Mouse (Mus musculus): Measurements from ENCODE around the gene Ercc2. TPM values are rescaled to one million over a fixed set of nuclear protein-coding genes. Genes with fewer than 3 reads are reported as not detected.

Gene Ercc2
- polyA plus RNA-seq, 1 experiment from 2014 or later, result 22.6 TPM

GRCm38 (mm10) chr7:19429726-19430125 lies 47.9 kb downstream of the Ercc2 start:
- H3K27me3 ChIP-seq (replicated peaks; ENCODE audit: control insufficient read depth, insufficient read depth, low read length), result no peaks in the 10 kb centered on the region
- 68% methylated on average over 8 of the region's 8 CpGs for WGBS
- H3K9ac ChIP-seq (ENCODE audit: low read depth, low read length), result no peak overlapping the region
- H3K4me1 ChIP-seq (ENCODE audit: control insufficient read depth, insufficient read depth, low read depth, low read length), result no peaks in the 10 kb centered on the region
- H3K9me3 ChIP-seq (ENCODE audit: control insufficient read depth, low read length), result no peaks in the 10 kb centered on the region
- no peak overlapping the region for H3K27ac ChIP-seq (ENCODE audit: low read depth, low read length)
- H3K36me3 ChIP-seq (ENCODE audit: control insufficient read depth, insufficient read depth, low read length), result peaks cover 74% of the 10 kb centered on the region
- no peak overlapping the region for H3K4me2 ChIP-seq (ENCODE audit: low read length)
- ATAC-seq, result no peak
- no peak overlapping the region for H3K4me3 ChIP-seq (ENCODE audit: low read length)

- H3K27me3 ChIP-seq (replicated peaks; ENCODE audit: control insufficient read depth, insufficient read depth, low read length), result no peaks in the 10 kb centered on the region
- H3K4me3 ChIP-seq (ENCODE audit: low read length), result no peak overlapping the region
- 92% methylated on average over 6 of the region's 6 CpGs for WGBS
- H3K9me3 ChIP-seq (ENCODE audit: control insufficient read depth, low read length), result no peaks in the 10 kb centered on the region
- no peak overlapping the region for H3K27ac ChIP-seq (ENCODE audit: low read depth, low read length)
- no peak for ATAC-seq
- H3K4me1 ChIP-seq (ENCODE audit: control insufficient read depth, insufficient read depth, low read depth, low read length), result no peaks in the 10 kb centered on the region
- no peak overlapping the region for H3K4me2 ChIP-seq (ENCODE audit: low read length)
- H3K9ac ChIP-seq (ENCODE audit: low read depth, low read length), result no peak overlapping the region
- peaks cover 72% of the 10 kb centered on the region for H3K36me3 ChIP-seq (ENCODE audit: control insufficient read depth, insufficient read depth, low read length)
These were observed 48.6 kb downstream of the Ercc2 start for GRCm38 (mm10) chr7:19430402-19430801.

- H3K27ac ChIP-seq (ENCODE audit: low read depth, low read length), result no peak overlapping the region
- no peaks in the 10 kb centered on the region for H3K27me3 ChIP-seq (replicated peaks; ENCODE audit: control insufficient read depth, insufficient read depth, low read length)
- ATAC-seq, result no peak
- H3K4me3 ChIP-seq (ENCODE audit: low read length), result no peak overlapping the region
- H3K9me3 ChIP-seq (ENCODE audit: control insufficient read depth, low read length), result no peaks in the 10 kb centered on the region
- no peak overlapping the region for H3K9ac ChIP-seq (ENCODE audit: low read depth, low read length)
- H3K36me3 ChIP-seq (ENCODE audit: control insufficient read depth, insufficient read depth, low read length), result peaks cover 80% of the 10 kb centered on the region
- WGBS, result 95% methylated on average over 2 of the region's 2 CpGs
- no peak overlapping the region for H3K4me2 ChIP-seq (ENCODE audit: low read length)
- no peaks in the 10 kb centered on the region for H3K4me1 ChIP-seq (ENCODE audit: control insufficient read depth, insufficient read depth, low read depth, low read length)
These were observed 50.7 kb downstream of the Ercc2 start for GRCm38 (mm10) chr7:19432475-19432874.

- H3K27me3 ChIP-seq (replicated peaks; ENCODE audit: control insufficient read depth, insufficient read depth, low read length), result no peaks in the 10 kb centered on the region
- no peaks in the 10 kb centered on the region for H3K4me1 ChIP-seq (ENCODE audit: control insufficient read depth, insufficient read depth, low read depth, low read length)
- H3K4me3 ChIP-seq (ENCODE audit: low read length), result no peak overlapping the region
- H3K4me2 ChIP-seq (ENCODE audit: low read length), result no peak overlapping the region
- H3K27ac ChIP-seq (ENCODE audit: low read depth, low read length), result no peak overlapping the region
- no peak overlapping the region for H3K9ac ChIP-seq (ENCODE audit: low read depth, low read length)
- 95% methylated on average over 2 of the region's 2 CpGs for WGBS
- no peak for ATAC-seq
- H3K36me3 ChIP-seq (ENCODE audit: control insufficient read depth, insufficient read depth, low read length), result peaks cover 63% of the 10 kb centered on the region
- H3K9me3 ChIP-seq (ENCODE audit: control insufficient read depth, low read length), result no peaks in the 10 kb centered on the region
These were observed 54.5 kb downstream of the Ercc2 start for GRCm38 (mm10) chr7:19436276-19436675.

GRCm38 (mm10) chr7:19437048-19437447 lies 55.2 kb downstream of the Ercc2 start:
- no peak overlapping the region for H3K4me3 ChIP-seq (ENCODE audit: low read length)
- WGBS, result 80% methylated on average over 7 of the region's 9 CpGs
- H3K36me3 ChIP-seq (ENCODE audit: control insufficient read depth, insufficient read depth, low read length), result peaks cover 62% of the 10 kb centered on the region
- no peak overlapping the region for H3K9ac ChIP-seq (ENCODE audit: low read depth, low read length)
- no peaks in the 10 kb centered on the region for H3K4me1 ChIP-seq (ENCODE audit: control insufficient read depth, insufficient read depth, low read depth, low read length)
- no peak overlapping the region for H3K27ac ChIP-seq (ENCODE audit: low read depth, low read length)
- no peak overlapping the region for H3K4me2 ChIP-seq (ENCODE audit: low read length)
- no peaks in the 10 kb centered on the region for H3K9me3 ChIP-seq (ENCODE audit: control insufficient read depth, low read length)
- no peak for ATAC-seq
- no peaks in the 10 kb centered on the region for H3K27me3 ChIP-seq (replicated peaks; ENCODE audit: control insufficient read depth, insufficient read depth, low read length)

- Histone ChIP-seq H3K9me3 (ENCODE audit: control insufficient read depth, low read length) (no peaks in the 10 kb centered on the region), H3K4me2 (ENCODE audit: low read length) (no peak overlapping the region), H3K9ac (ENCODE audit: low read depth, low read length) (no peak overlapping the region), H3K27me3 (replicated peaks; ENCODE audit: control insufficient read depth, insufficient read depth, low read length) (no peaks in the 10 kb centered on the region), H3K36me3 (ENCODE audit: control insufficient read depth, insufficient read depth, low read length) (peaks cover 37% of the 10 kb centered on the region), H3K27ac (ENCODE audit: low read depth, low read length) (no peak overlapping the region), H3K4me3 (ENCODE audit: low read length) (no peak overlapping the region), H3K4me1 (ENCODE audit: control insufficient read depth, insufficient read depth, low read depth, low read length) (no peaks in the 10 kb centered on the region)
- no peak for ATAC-seq
- WGBS, result 80% methylated on average over 9 of the region's 9 CpGs
These were observed 59.8 kb downstream of the Ercc2 start for GRCm38 (mm10) chr7:19441448-19442091.

GRCm38 (mm10) chr7:19443344-19443743 lies 61.5 kb downstream of the Ercc2 start:
- peak; percentile 50; the same call in 1 of the 2 replicates for ATAC-seq
- WGBS, result 37% methylated on average over 3 of the region's 3 CpGs
- Histone ChIP-seq H3K36me3 (ENCODE audit: control insufficient read depth, insufficient read depth, low read length) (peaks cover 32% of the 10 kb centered on the region), H3K9ac (ENCODE audit: low read depth, low read length) (no peak overlapping the region), H3K4me1 (ENCODE audit: control insufficient read depth, insufficient read depth, low read depth, low read length) (no peaks in the 10 kb centered on the region), H3K27me3 (replicated peaks; ENCODE audit: control insufficient read depth, insufficient read depth, low read length) (no peaks in the 10 kb centered on the region), H3K27ac (ENCODE audit: low read depth, low read length) (no peak overlapping the region), H3K4me2 (ENCODE audit: low read length) (no peak overlapping the region), H3K4me3 (ENCODE audit: low read length) (no peak overlapping the region), H3K9me3 (ENCODE audit: control insufficient read depth, low read length) (no peaks in the 10 kb centered on the region)

GRCm38 (mm10) chr7:19444801-19445200 lies 63.0 kb downstream of the Ercc2 start:
- 86% methylated on average over 12 of the region's 12 CpGs for WGBS
- no peak for ATAC-seq

More at GRCm38 (mm10) chr7:19444801-19445200, 63.0 kb downstream of the Ercc2 start:
- Histone ChIP-seq H3K27me3 (replicated peaks; ENCODE audit: control insufficient read depth, insufficient read depth, low read length) (no peaks in the 10 kb centered on the region), H3K27ac (ENCODE audit: low read depth, low read length) (no peak overlapping the region), H3K4me2 (ENCODE audit: low read length) (no peak overlapping the region), H3K9me3 (ENCODE audit: control insufficient read depth, low read length) (no peaks in the 10 kb centered on the region), H3K9ac (ENCODE audit: low read depth, low read length) (no peak overlapping the region), H3K36me3 (ENCODE audit: control insufficient read depth, insufficient read depth, low read length) (peaks cover 39% of the 10 kb centered on the region), H3K4me1 (ENCODE audit: control insufficient read depth, insufficient read depth, low read depth, low read length) (no peaks in the 10 kb centered on the region), H3K4me3 (ENCODE audit: low read length) (no peak overlapping the region)

All from hindbrain, embryonic 16.5 days (tissue).